Mouse (Mus musculus) E14TG2a.4 (cell line): ENCODE data around the gene Bcl7b.
"Not testable (repeated sequence)": the region's sequence is repeated elsewhere in the genome, so short reads cannot be mapped to it uniquely, and the experiment has no call there.

Source experiments
- H3K27me3 ChIP-seq: 2 replicates; pipeline ENCODE4 v1.6.1; 2014; ENCODE audit warnings: low read length, control low read depth; ENCODE audit not compliant: insufficient read depth
- H3K36me3 ChIP-seq: 2 replicates; pipeline ENCODE4 v1.6.1; 2014; ENCODE audit warnings: low read length, control low read depth; ENCODE audit not compliant: insufficient read depth
- H3K4me1 ChIP-seq: replicated peaks from 2 replicates; pipeline ENCODE4 v1.6.1; 2014; ENCODE audit warnings: low read depth, low read length, control low read depth
- H3K4me3 ChIP-seq: replicated peaks from 2 replicates; pipeline ENCODE4 v1.5.1; 2014; ENCODE audit warnings: mild to moderate bottlenecking, low read length
- H3K9me3 ChIP-seq: 2 replicates; pipeline ENCODE4 v1.6.1; 2014; ENCODE audit warnings: low read length, control low read depth
- CTCF ChIP-seq: conservative IDR thresholded peaks from 2 replicates; pipeline ENCODE4 v1.5.1; 2014; ENCODE audit warnings: low read length
- NANOG ChIP-seq: IDR thresholded peaks from 2 replicates; pipeline ENCODE4 v1.6.1; 2014; ENCODE audit warnings: borderline replicate concordance, low read length, mixed read lengths
- POU5F1 ChIP-seq: IDR thresholded peaks from 2 replicates; pipeline ENCODE4 v1.6.1; 2014; ENCODE audit warnings: low read length, borderline replicate concordance

Gene Bcl7b

DNA sequence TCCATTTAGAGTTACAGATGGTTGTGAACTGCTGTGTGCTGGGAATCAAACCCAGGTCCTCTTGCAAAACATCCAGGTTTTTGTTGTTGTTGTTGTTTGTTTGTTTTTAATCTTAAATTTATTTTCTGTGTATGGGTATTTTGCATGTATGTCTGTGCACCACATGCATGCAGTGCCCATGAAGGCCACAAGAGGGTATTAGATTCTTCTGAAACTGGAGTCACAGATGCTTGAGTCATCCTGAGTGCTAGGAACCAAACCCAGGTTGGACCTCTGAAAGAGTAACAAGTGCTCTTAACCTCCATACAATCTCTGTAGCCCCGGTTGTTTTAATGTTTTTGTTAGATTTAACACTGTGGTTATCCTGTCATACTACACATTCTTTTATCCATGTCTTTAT lies 40.1 kb downstream of the Bcl7b start:
- H3K4me3 ChIP-seq: no peak overlapping the region
- no peaks in the 10 kb centered on the region for H3K27me3 ChIP-seq
- H3K36me3 ChIP-seq: peaks cover 98% of the 10 kb centered on the region
- TF ChIP-seq CTCF (peak; percentile 72), NANOG (no peak)
- 0 out of 2 replicates have a peak, but pooled peaks cover 2% of the 10 kb centered on the region for H3K4me1 ChIP-seq
- H3K9me3 ChIP-seq: no peaks in the 10 kb centered on the region

DNA sequence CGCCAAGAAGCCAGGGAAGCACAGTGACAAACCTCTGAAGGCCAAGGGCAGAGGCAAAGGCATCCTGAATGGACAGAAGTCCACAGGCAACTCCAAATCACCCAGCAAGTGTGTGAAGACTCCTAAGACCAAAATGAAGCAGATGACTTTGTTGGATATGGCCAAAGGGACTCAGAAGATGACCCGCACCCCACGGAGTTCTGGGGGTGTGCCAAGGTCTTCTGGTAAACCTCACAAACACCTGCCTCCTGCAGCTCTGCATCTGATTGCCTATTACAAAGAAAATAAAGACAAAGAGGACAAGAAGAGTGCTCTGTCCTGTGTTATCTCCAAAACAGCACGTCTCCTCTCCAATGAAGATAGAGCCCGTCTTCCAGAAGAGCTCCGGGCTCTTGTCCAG lies 48.8 kb downstream of the Bcl7b start:
- Histone ChIP-seq H3K27me3 (no peaks in the 10 kb centered on the region), H3K4me1 (peaks cover 27% of the 10 kb centered on the region), H3K9me3 (no peaks in the 10 kb centered on the region), H3K36me3 (peaks cover 100% of the 10 kb centered on the region), H3K4me3 (no peak overlapping the region)
- TF ChIP-seq POU5F1 (no peak), NANOG (no peak), CTCF (no peak)

DNA sequence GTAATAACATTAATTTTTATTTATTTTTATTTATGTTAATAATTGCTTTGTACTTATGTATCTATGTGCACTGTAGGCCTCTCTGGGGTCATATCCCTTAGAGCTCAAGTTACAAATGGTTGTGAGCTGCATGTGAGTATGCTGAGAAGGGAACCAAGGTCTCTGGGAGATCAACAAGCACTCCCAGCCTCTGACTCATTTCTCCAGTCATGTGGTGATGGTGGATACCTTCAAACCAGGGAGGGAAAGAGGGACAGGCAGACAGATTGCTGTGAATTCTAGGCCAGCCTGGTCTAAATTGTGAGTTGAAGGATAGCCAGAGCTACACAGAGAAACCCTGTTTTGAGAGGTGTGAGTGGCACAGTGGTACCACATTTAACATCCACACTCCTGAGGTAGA lies 52.9 kb downstream of the Bcl7b start:
- H3K4me1 ChIP-seq: peaks cover 45% of the 10 kb centered on the region
- TF ChIP-seq POU5F1 (no peak), NANOG (no peak), CTCF (no peak)
- no peak overlapping the region for H3K4me3 ChIP-seq
- H3K9me3 ChIP-seq: no peaks in the 10 kb centered on the region
- no peaks in the 10 kb centered on the region for H3K27me3 ChIP-seq
- H3K36me3 ChIP-seq: peaks cover 96% of the 10 kb centered on the region

DNA sequence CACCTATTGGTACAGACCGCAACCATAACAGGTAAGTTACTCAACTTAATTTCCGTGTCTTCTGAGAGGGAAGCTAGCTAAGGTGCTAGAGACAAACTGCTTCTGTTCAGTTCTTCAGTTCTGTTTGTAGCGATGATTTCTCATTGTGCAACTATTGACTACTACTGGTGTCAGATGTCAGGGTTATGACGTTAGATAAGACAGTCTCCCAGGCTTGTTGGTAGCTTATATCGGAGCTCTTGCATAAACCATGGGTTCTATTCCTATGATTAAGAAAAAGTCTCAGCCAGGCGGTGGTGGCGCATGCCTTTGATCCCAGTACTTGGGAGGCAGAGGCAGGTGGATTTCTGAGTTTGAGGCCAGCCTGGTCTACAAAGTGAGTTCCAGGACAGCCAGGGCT lies 54.0 kb downstream of the Bcl7b start:
- peaks cover 47% of the 10 kb centered on the region for H3K4me1 ChIP-seq
- H3K4me3 ChIP-seq: no peak overlapping the region
- no peaks in the 10 kb centered on the region for H3K27me3 ChIP-seq
- H3K36me3 ChIP-seq: peaks cover 94% of the 10 kb centered on the region
- TF ChIP-seq POU5F1 (no peak), NANOG (no peak), CTCF (no peak)
- H3K9me3 ChIP-seq: no peaks in the 10 kb centered on the region

DNA sequence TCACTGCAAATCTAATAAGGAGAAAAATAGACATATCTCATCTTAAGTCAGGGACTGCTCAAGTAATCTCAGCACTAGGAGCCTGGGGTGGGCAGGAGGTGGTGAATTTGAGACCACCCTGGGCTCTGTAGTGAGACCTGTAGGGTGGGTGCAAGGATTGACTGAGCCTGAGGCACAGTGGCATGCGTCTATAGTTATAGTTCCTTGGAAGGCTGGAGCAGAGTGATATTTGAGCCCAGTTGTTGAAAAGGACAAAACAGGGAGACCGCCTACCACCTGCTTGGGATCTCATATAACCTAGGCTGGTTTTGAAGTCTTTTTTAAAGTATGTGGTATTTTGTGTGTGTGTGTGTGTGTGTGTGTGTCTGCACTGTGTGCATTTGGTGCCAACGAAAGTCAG lies 56.1 kb downstream of the Bcl7b start:
- Histone ChIP-seq H3K9me3 (no peaks in the 10 kb centered on the region), H3K36me3 (peaks cover 94% of the 10 kb centered on the region), H3K4me3 (no peak overlapping the region), H3K4me1 (peaks cover 38% of the 10 kb centered on the region), H3K27me3 (no peaks in the 10 kb centered on the region)
- TF ChIP-seq CTCF (no peak), NANOG (no peak), POU5F1 (no peak)

DNA sequence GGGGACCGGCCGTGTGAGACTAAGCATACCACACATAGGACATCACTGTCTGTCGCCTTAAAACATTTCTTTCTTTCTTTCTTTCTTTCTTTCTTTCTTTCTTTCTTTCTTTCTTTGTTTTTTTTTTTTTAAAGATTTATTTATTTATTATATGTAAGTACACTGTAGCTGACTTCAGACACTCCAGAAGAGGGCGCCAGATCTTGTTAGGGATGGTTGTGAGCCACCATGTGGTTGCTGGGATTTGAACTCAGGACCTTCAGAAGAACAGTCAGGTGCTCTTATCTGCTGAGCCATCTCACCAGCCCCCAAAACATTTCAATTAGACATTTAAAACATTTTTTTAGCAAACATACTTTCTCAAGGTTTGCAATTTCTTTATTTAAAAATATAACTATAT lies 57.8 kb downstream of the Bcl7b start:
- H3K36me3 ChIP-seq: peaks cover 93% of the 10 kb centered on the region
- not testable (repeated sequence) for H3K4me3 ChIP-seq, H3K27me3 ChIP-seq, H3K9me3 ChIP-seq
- peaks cover 38% of the 10 kb centered on the region for H3K4me1 ChIP-seq
- 0 out of 2 replicates have a peak, but pooled peaks have one; percentile 9 for TF ChIP-seq CTCF

DNA sequence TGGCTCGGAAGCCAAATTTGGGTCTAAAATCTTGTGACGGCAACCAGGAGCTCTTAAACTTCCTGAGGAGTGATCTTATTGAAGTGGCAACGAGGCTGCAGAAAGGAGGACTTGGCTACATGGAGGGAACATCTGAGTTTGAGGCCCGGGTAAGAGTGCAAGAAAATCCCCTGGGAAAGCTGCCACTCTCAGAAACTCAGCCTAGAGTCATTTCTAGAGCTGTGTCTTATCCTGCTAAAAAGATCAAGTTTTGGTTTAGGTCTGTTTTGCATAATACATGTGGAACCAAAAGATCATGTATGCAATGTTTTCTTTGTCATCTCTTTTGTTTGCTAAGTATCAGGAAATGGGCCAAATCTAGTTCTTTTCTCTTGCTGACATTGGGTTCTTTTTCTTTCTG lies 62.1 kb downstream of the Bcl7b start:
- TF ChIP-seq CTCF: no peak
- no peak for TF ChIP-seq NANOG
- TF ChIP-seq POU5F1: no peak
- H3K9me3 ChIP-seq: no peaks in the 10 kb centered on the region
- peaks cover 94% of the 10 kb centered on the region for H3K36me3 ChIP-seq
- H3K4me3 ChIP-seq: no peak overlapping the region
- H3K27me3 ChIP-seq: no peaks in the 10 kb centered on the region
- peaks cover 8% of the 10 kb centered on the region for H3K4me1 ChIP-seq
